Mouse (Mus musculus) limb, embryonic 14.5 days (tissue): Measurements from ENCODE around the gene Hist1h2an. TPM values are rescaled to one million over a fixed set of nuclear protein-coding genes. Genes with fewer than 3 reads are reported as not detected.
"Not testable (repeated sequence)": the region's sequence is repeated elsewhere in the genome, so short reads cannot be mapped to it uniquely, and the experiment has no call there.

ENCODE experiments used
- ATAC-seq: fragments of 200-750 bp; cut with Nextera tagmentation; 2 replicates; pipeline ENCODE4 v1.8.0; 2017; ENCODE audit warnings: low read depth, moderate number of reproducible peaks, moderate TSS enrichment; ENCODE audit not compliant: low FRiP score
- DNase-seq: peaks from one replicate; pipeline ENCODE4 v3.0.0-alpha.2; 2015; ENCODE audit warnings: low spot score
- H3K27ac ChIP-seq: fragments of 300-500 bp; sonication (generic); replicated peaks from 2 replicates; pipeline ENCODE4 v1.5.1; 2014; ENCODE audit warnings: low read depth, mild to moderate bottlenecking, low read length, moderate library complexity, mixed read lengths
- H3K27me3 ChIP-seq: fragments of 300-500 bp; sonication (generic); 2 replicates; pipeline ENCODE4 v1.6.1; 2014; ENCODE audit warnings: low read length, mixed read lengths; ENCODE audit not compliant: control insufficient read depth, insufficient read depth
- H3K36me3 ChIP-seq: fragments of 300-500 bp; sonication (generic); 2 replicates; pipeline ENCODE4 v1.6.1; 2014; ENCODE audit warnings: mild to moderate bottlenecking, low read length, moderate library complexity, mixed read lengths; ENCODE audit not compliant: control insufficient read depth, insufficient read depth
- H3K4me1 ChIP-seq: fragments of 300-500 bp; sonication (generic); 2 replicates; pipeline ENCODE4 v1.6.1; 2014; ENCODE audit warnings: antibody characterized with exemption, low read length, mixed read lengths; ENCODE audit not compliant: control insufficient read depth, insufficient read depth
- H3K4me2 ChIP-seq: fragments of 300-500 bp; sonication (generic); replicated peaks from 2 replicates; pipeline ENCODE4 v1.6.1; 2014; ENCODE audit warnings: low read depth, mild to moderate bottlenecking, low read length, moderate library complexity; ENCODE audit not compliant: severe bottlenecking
- H3K4me3 ChIP-seq: fragments of 300-500 bp; sonication (generic); replicated peaks from 2 replicates; pipeline ENCODE4 v1.5.1; 2014; ENCODE audit warnings: low read length
- H3K9ac ChIP-seq: fragments of 300-500 bp; sonication (generic); 2 replicates; pipeline ENCODE4 v1.6.1; 2014; ENCODE audit warnings: mild to moderate bottlenecking, low read depth, low read length, moderate library complexity; ENCODE audit not compliant: severe bottlenecking
- H3K9me3 ChIP-seq: fragments of 300-500 bp; sonication (generic); 2 replicates; pipeline ENCODE4 v1.6.1; 2016; ENCODE audit warnings: low read length; ENCODE audit not compliant: control insufficient read depth
- POLR2A ChIP-seq: fragments of 200-500 bp; IDR thresholded peaks from 2 replicates; pipeline ENCODE4 v1.8.0; 2012; ENCODE audit warnings: inconsistent platforms, mild to moderate bottlenecking, moderate library complexity, borderline replicate concordance; ENCODE audit not compliant: insufficient read depth, insufficient read length; ENCODE audit errors: extremely low read depth
- WGBS: fragments of 180-500 bp; shearing (Covaris S2); extraction: QIAGEN DNeasy Blood & Tissue Kit; methylation state at CpG from one replicate; pipeline ENCODE4 v1.1.7; 2014; 5-methylcytosine and 5-hydroxymethylcytosine counted together
- polyA plus RNA-seq, 2 experiments: library from polyadenylated mRNA; depleted of rRNA in 1 of 2; stranded (reverse) in 1 of 2; unstranded in 1 of 2; fragments of >200 nt; fragmentation: Nextera tagmentation in 1 of 2; extraction: Ambion mirVana in 1 of 2; gene quantifications; 2 replicates each; pipeline versions ENCODE4 v1.2.1 to v1.2.3; 2012 to 2014

Gene Hist1h2an
- polyA plus RNA-seq, 2 experiments = 6.1 to 9.3 TPM

- Histone ChIP-seq H3K9ac (peak within 1 kb of the TSS; percentile 78), H3K9me3 (no peaks in the 10 kb centered on the region), H3K4me2 (peak within 1 kb of the TSS; percentile 75), H3K27ac (peak within 1 kb of the TSS; percentile 92), H3K4me1 (peaks cover 12% of the 10 kb centered on the region), H3K36me3 (no peaks in the 10 kb centered on the region), H3K4me3 (peak within 1 kb of the TSS; percentile 51), H3K27me3 (no peaks in the 10 kb centered on the region)
- ATAC-seq = peak; percentile 17
- DNase-seq = peak; percentile 90
- peak; percentile 87; the same call in 1 of the 2 replicates for TF ChIP-seq POLR2A
- WGBS = 2% methylated on average over 44 of the region's 44 CpGs
Measured at GRCm38 (mm10) chr13:21779767-21780731, 7.0 kb downstream of the Hist1h2an start, which contains the start of gene Hist1h1b. Hist1h1b (minus strand) TSS chr13:21780625.

- ATAC-seq (peak; percentile 81), DNase-seq (peak; percentile 98)
- Histone ChIP-seq H3K9me3 (no peaks in the 10 kb centered on the region), H3K4me2 (peak overlapping the region; percentile 75), H3K27ac (peak overlapping the region; percentile 92), H3K36me3 (no peaks in the 10 kb centered on the region), H3K4me1 (peaks cover 7% of the 10 kb centered on the region), H3K27me3 (no peaks in the 10 kb centered on the region), H3K4me3 (peak overlapping the region; percentile 51), H3K9ac (peak overlapping the region; percentile 78)
- WGBS = 3% methylated on average over 33 of the region's 33 CpGs
- TF ChIP-seq POLR2A = peak; percentile 90; the same call in 1 of the 2 replicates
Measured at GRCm38 (mm10) chr13:21778814-21779766, 7.9 kb downstream of the Hist1h2an start.

DNA sequence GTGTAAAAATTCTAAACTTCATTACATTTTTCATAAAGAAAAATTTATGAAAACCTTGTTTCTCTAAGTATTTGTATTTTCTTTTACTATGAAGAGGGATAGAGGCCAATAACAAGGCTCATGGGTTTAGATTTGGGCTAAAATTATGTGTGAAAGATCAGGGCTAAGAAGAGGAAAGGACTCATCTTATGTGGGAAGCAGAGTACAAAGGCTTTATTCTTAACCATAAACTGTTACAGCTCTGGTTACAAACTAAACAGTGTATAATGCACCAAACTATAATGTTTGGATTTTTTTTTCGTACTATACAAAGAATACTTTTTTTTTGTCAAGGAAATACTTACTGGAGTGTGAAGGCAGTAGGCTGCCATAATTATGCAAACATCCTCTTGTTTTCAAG is 31.3 kb downstream of the Hist1h2an start:
- H3K27me3 ChIP-seq = no peaks in the 10 kb centered on the region
- H3K4me2 ChIP-seq = 0 out of 2 replicates have a peak overlapping the region, but pooled peaks have one; percentile 13
- no peak overlapping the region for H3K9ac ChIP-seq
- no peak for TF ChIP-seq POLR2A
- 89% methylated on average over 1 of the region's 1 CpGs for WGBS
- no peak overlapping the region for H3K4me3 ChIP-seq
- no peak overlapping the region for H3K27ac ChIP-seq
- no peaks in the 10 kb centered on the region for H3K36me3 ChIP-seq
- no peak for DNase-seq
- H3K4me1 ChIP-seq = peaks cover 12% of the 10 kb centered on the region
- no peaks in the 10 kb centered on the region for H3K9me3 ChIP-seq
- ATAC-seq = no peak

- peak; percentile 56 for DNase-seq
Measured at GRCm38 (mm10) chr13:21754294-21755001, 32.6 kb downstream of the Hist1h2an start.

More at GRCm38 (mm10) chr13:21754294-21755001, 32.6 kb downstream of the Hist1h2an start:
- H3K36me3 ChIP-seq, H3K27me3 ChIP-seq, ATAC-seq, H3K9me3 ChIP-seq: not testable (repeated sequence)
- Histone ChIP-seq H3K4me3 (peak overlapping the region; percentile 43), H3K4me2 (peak overlapping the region; percentile 63), H3K4me1 (peaks cover 14% of the 10 kb centered on the region), H3K9ac (peak overlapping the region; percentile 59), H3K27ac (peak overlapping the region; percentile 81)
- under 1% methylated on average over 15 of the region's 26 CpGs for WGBS
